Mouse (Mus musculus) cerebellum, adult 2 months (tissue): ENCODE measurements around the gene Gm3250. TPM values are rescaled to one million over a fixed set of nuclear protein-coding genes. Genes with fewer than 3 reads are reported as not detected.
"Not testable (repeated sequence)": the region's sequence is repeated elsewhere in the genome, so short reads cannot be mapped to it uniquely, and the experiment has no call there.

ENCODE experiments used
- DNase-seq, 2 experiments: peaks; one replicate each; pipeline ENCODE4 v3.0.0; 2021
- H3K27ac ChIP-seq: fragments of 200-500 bp; 2 replicates; pipeline ENCODE4 v1.5.1; 2012; ENCODE audit warnings: low read length, control low read depth, inconsistent platforms; ENCODE audit not compliant: insufficient read depth
- H3K27me3 ChIP-seq: fragments of 200-500 bp; 2 replicates; pipeline ENCODE4 v1.6.1; 2012; ENCODE audit warnings: inconsistent platforms, mild to moderate bottlenecking, low read length, moderate library complexity; ENCODE audit not compliant: control insufficient read depth, insufficient read depth
- H3K4me1 ChIP-seq: fragments of 200-500 bp; 2 replicates; pipeline ENCODE4 v1.6.1; 2011; ENCODE audit warnings: low read length; ENCODE audit not compliant: control insufficient read depth, insufficient read depth
- H3K4me3 ChIP-seq: fragments of 200-500 bp; replicated peaks from 2 replicates; pipeline ENCODE3; 2011; ENCODE audit warnings: mild to moderate bottlenecking, low read depth, low read length, control low read depth; ENCODE audit not compliant: insufficient read depth
- CTCF ChIP-seq: fragments of 200-500 bp; IDR thresholded peaks from 2 replicates; pipeline ENCODE4 v1.5.1; 2011; ENCODE audit warnings: low read depth, mild to moderate bottlenecking, control low read depth, low read length, moderate library complexity, borderline replicate concordance; ENCODE audit not compliant: insufficient read depth
- POLR2A ChIP-seq: fragments of 200-500 bp; IDR thresholded peaks from 2 replicates; pipeline ENCODE4 v1.6.1; 2011; ENCODE audit warnings: low read length, control low read depth, borderline replicate concordance; ENCODE audit not compliant: insufficient read depth
- WGBS: fragments of 180-500 bp; shearing (Covaris S2); methylation state at CpG from one replicate; pipeline ENCODE4 v1.1.7; 2018; 5-methylcytosine and 5-hydroxymethylcytosine counted together
- polyA plus RNA-seq: library from polyadenylated mRNA; depleted of rRNA; stranded (reverse); fragments of >200 nt; gene quantifications from 2 replicates; pipeline ENCODE4 v1.2.3, GENCODE M21; 2012; rRNA removed

Gene Gm3250
- polyA plus RNA-seq, 1 experiment: not detected

DNA sequence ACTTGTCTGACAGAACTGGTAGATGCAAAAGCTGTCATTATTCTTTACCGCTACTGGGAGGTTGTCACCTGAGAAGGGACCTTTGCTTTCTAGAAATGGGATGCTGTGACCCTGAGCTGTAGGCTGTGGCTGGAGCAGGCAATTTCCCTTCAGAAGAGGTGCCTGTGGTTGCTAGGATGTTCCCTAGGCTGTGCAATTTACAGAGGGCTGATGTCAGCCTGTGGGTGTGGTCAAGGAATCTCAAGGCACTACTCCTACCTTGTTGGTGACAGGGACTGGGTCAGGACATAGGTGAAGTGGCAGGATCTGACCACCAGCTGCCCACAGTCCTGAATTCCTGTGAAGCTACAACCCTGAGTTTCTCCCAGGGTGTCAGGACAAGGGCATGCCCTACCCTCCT, 12.6 kb downstream of the Gm3250 start:
- TF ChIP-seq POLR2A (no peak), CTCF (no peak)
- WGBS: 96% methylated on average over 1 of the region's 1 CpGs
- no peaks in the 10 kb centered on the region for H3K4me1 ChIP-seq
- H3K4me3 ChIP-seq: no peak overlapping the region
- DNase-seq: no peak
- H3K27ac ChIP-seq: no peak overlapping the region
- H3K27me3 ChIP-seq: no peaks in the 10 kb centered on the region

DNA sequence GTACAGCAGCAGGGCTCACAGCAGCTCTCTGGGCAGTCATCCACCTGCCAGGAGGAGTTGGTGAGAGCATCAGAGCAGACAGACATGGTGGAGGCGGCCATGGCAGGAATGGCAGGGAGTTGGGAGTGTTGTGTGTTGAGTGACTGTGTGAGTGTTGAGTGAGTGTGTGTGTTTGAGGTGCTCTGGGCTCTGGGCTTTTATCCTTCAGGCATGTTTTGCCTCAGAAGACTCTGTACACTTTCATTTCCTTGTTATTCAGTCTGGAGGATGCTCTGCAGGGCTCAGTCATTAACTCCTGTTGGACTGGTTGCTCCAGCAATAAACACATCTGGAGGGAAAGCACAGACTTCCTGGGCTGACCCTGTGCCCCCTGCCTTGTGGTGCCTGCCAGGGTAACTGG, 22.8 kb downstream of the Gm3250 start, which contains the start of gene Gm3233:
Gene Gm3233 (minus strand): TSS at position 101 of the 400 bp plus-strand sequence.
- H3K27me3 ChIP-seq, H3K4me3 ChIP-seq, H3K4me1 ChIP-seq, H3K27ac ChIP-seq, DNase-seq: not testable (repeated sequence)
- WGBS: 33% methylated on average over 1 of the region's 1 CpGs

DNA sequence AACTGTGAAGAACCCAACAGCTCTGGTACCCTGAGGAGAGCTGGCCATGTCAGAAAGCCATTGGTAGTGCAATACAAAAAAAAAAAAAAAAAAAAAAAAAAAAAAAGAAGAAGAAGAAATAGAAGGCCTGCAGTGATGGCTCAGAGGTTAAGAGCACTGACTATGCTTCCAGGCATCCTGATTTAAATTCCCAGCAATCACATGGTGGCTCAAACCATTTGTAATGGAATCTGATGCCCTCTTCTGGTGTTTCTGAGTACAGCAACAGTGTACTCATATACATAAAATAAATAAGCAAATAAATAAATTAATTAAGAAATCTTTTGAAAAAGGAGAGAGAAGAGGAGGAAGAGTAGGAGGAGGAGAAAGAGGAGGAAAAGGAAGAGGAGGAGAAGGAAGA, 28.9 kb downstream of the Gm3250 start:
- DNase-seq: no peak
- no peaks in the 10 kb centered on the region for H3K4me1 ChIP-seq
- no peak overlapping the region for H3K27ac ChIP-seq
- no peaks in the 10 kb centered on the region for H3K27me3 ChIP-seq
- no peak for TF ChIP-seq POLR2A
- TF ChIP-seq CTCF: no peak
- H3K4me3 ChIP-seq: no peak overlapping the region

- WGBS: 69% methylated on average over 3 of the region's 3 CpGs
- not testable (repeated sequence) for H3K27me3 ChIP-seq, H3K4me3 ChIP-seq, H3K27ac ChIP-seq, H3K4me1 ChIP-seq, DNase-seq
Measured at GRCm38 (mm10) chr10:77752312-77752711, 30.0 kb downstream of the Gm3250 start.

- H3K4me3 ChIP-seq, H3K27me3 ChIP-seq, H3K4me1 ChIP-seq, H3K27ac ChIP-seq, DNase-seq: not testable (repeated sequence)
- 17% methylated on average over 1 of the region's 1 CpGs for WGBS
Measured at GRCm38 (mm10) chr10:77751254-77751653, 31.1 kb downstream of the Gm3250 start, which contains the start of gene Gm9736. Gene Gm9736, minus strand, starts transcription at chr10:77751354.

- H3K27ac ChIP-seq, H3K4me1 ChIP-seq, H3K4me3 ChIP-seq, H3K27me3 ChIP-seq: not testable (repeated sequence)
- WGBS: 0% methylated on average over 1 of the region's 1 CpGs
- peak; percentile 18 to 33 for DNase-seq
Measured at GRCm38 (mm10) chr10:77750686-77751085, 31.7 kb downstream of the Gm3250 start.

GRCm38 (mm10) chr10:77741924-77742688, 40.2 kb downstream of the Gm3250 start, which contains the start of gene Gm18596:
Gene Gm18596, minus strand, starts transcription at chr10:77742638.
- not testable (repeated sequence) for H3K4me1 ChIP-seq, H3K27ac ChIP-seq, H3K27me3 ChIP-seq, H3K4me3 ChIP-seq
- peak in 1 of 2 experiments; percentile 18 for DNase-seq
- WGBS: 35% methylated on average over 5 of the region's 5 CpGs

DNA sequence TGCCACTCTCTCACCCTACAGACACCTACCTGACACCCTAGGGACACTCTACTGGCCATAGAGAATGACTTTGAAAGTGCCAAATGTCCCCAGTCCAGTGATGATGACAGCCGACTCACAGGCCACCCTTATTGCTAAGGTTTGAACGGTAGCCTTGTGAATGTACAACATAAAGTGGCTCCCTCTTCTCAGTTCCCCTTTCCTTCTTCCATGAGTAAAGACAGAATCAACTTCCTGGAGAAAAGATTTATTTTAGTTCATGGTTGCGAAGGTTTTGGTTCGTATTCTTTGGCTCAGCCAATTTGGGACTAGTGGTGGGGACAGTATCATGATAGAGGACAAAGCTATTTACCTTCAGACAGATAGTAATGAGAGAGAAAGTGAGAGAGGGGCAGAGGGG, 43.4 kb downstream of the Gm3250 start:
- H3K27ac ChIP-seq: no peak overlapping the region
- no peak for DNase-seq
- no peak overlapping the region for H3K4me3 ChIP-seq
- WGBS: 91% methylated on average over 4 of the region's 4 CpGs
- no peaks in the 10 kb centered on the region for H3K4me1 ChIP-seq
- TF ChIP-seq CTCF (no peak), POLR2A (no peak)
- H3K27me3 ChIP-seq: no peaks in the 10 kb centered on the region

GRCm38 (mm10) chr10:77735928-77736327, 46.4 kb downstream of the Gm3250 start:
- WGBS: 84% methylated on average over 1 of the region's 1 CpGs
- no peak for DNase-seq
- H3K27me3 ChIP-seq: no peaks in the 10 kb centered on the region
- no peaks in the 10 kb centered on the region for H3K4me1 ChIP-seq
- no peak overlapping the region for H3K4me3 ChIP-seq
- TF ChIP-seq POLR2A: no peak
- TF ChIP-seq CTCF: no peak
- no peak overlapping the region for H3K27ac ChIP-seq

Other genes with a start within 250 kb of the Gm3250 start
- 113 and 118 TPM in 2 replicates for gene Pttg1ip, start 200.8 kb downstream of the Gm3250 start, polyA plus RNA-seq
- 301 and 310 TPM in 2 replicates for gene Sumo3, start 176.4 kb downstream of the Gm3250 start, polyA plus RNA-seq
- gene Gm49325, start 176.3 kb downstream of the Gm3250 start, polyA plus RNA-seq: 33.8 and 37.7 TPM in 2 replicates
- gene Ube2g2, start 160.3 kb downstream of the Gm3250 start, polyA plus RNA-seq: 37.5 and 39.5 TPM in 2 replicates
- gene Tspear, start 96.0 kb downstream of the Gm3250 start, polyA plus RNA-seq: 0.59 and 0.79 TPM in 2 replicates
- not detected in 2 replicates for gene Gm19402, start 91.8 kb downstream of the Gm3250 start, polyA plus RNA-seq
- not detected in 2 replicates for gene Gm9508, start 85.3 kb downstream of the Gm3250 start, polyA plus RNA-seq
- not detected in 2 replicates for gene Gm10272, start 75.9 kb downstream of the Gm3250 start, polyA plus RNA-seq
- gene Gm10024, start 71.1 kb downstream of the Gm3250 start, polyA plus RNA-seq: 0.32 TPM in 1 of 2 replicates, not detected in the other
- gene Gm10142, start 66.7 kb downstream of the Gm3250 start, polyA plus RNA-seq: not detected in 2 replicates
- not detected in 2 replicates for gene Krtap12-1, start 61.9 kb downstream of the Gm3250 start, polyA plus RNA-seq
- gene Gm10100, start 56.1 kb downstream of the Gm3250 start, polyA plus RNA-seq: not detected in 2 replicates
- not detected in 2 replicates for gene Gm18596, start 39.9 kb downstream of the Gm3250 start, polyA plus RNA-seq
- gene Gm9736, start 31.2 kb downstream of the Gm3250 start, polyA plus RNA-seq: not detected in 2 replicates
- not detected in 2 replicates for gene Gm3233, start 22.9 kb downstream of the Gm3250 start, polyA plus RNA-seq
- gene Gm3238, start 11.2 kb downstream of the Gm3250 start, polyA plus RNA-seq: not detected in 2 replicates
- gene Gm7138, start 5.6 kb downstream of the Gm3250 start, polyA plus RNA-seq: not detected in 2 replicates
- gene Gm7137, start 5.7 kb upstream of the Gm3250 start, polyA plus RNA-seq: not detected in 2 replicates
- gene Gm9639, start 12.5 kb upstream of the Gm3250 start, polyA plus RNA-seq: not detected in 2 replicates
- not detected in 2 replicates for gene Gm19668, start 16.6 kb upstream of the Gm3250 start, polyA plus RNA-seq
- gene Gm9507, start 29.3 kb upstream of the Gm3250 start, polyA plus RNA-seq: not detected in 2 replicates
- not detected in 2 replicates for gene Gm2696, start 32.1 kb upstream of the Gm3250 start, polyA plus RNA-seq
- not detected in 2 replicates for gene Krtap10-4, start 44.6 kb upstream of the Gm3250 start, polyA plus RNA-seq
- gene Krtap10-10, start 53.4 kb upstream of the Gm3250 start, polyA plus RNA-seq: not detected in 2 replicates
- gene Gm36176, start 64.3 kb upstream of the Gm3250 start, polyA plus RNA-seq: not detected in 2 replicates
- not detected in 2 replicates for gene Gm10318, start 70.3 kb upstream of the Gm3250 start, polyA plus RNA-seq
- gene Gm3285, start 79.4 kb upstream of the Gm3250 start, polyA plus RNA-seq: not detected in 2 replicates
- 1.5 and 1.8 TPM in 2 replicates for gene Lrrc3, start 120.0 kb upstream of the Gm3250 start, polyA plus RNA-seq
- 29.8 and 32.5 TPM in 2 replicates for gene Trpm2, start 188.0 kb upstream of the Gm3250 start, polyA plus RNA-seq
- gene 1810043G02Rik, start 196.0 kb upstream of the Gm3250 start, polyA plus RNA-seq: 69.3 and 74.5 TPM in 2 replicates
- 98.6 and 108 TPM in 2 replicates for gene Pfkl, start 227.5 kb upstream of the Gm3250 start, polyA plus RNA-seq